Mouse (Mus musculus): ENCODE measurements around the gene Igsf9b. TPM values are rescaled to one million over a fixed set of nuclear protein-coding genes. Genes with fewer than 3 reads are reported as not detected.
A peak's percentile ranks its signal among the peaks of the same experiment; 100 is the strongest.

The Igsf9b gene
- total RNA-seq, 2 experiments from 2014 or later: 15.9 to 19.4 TPM

DNA sequence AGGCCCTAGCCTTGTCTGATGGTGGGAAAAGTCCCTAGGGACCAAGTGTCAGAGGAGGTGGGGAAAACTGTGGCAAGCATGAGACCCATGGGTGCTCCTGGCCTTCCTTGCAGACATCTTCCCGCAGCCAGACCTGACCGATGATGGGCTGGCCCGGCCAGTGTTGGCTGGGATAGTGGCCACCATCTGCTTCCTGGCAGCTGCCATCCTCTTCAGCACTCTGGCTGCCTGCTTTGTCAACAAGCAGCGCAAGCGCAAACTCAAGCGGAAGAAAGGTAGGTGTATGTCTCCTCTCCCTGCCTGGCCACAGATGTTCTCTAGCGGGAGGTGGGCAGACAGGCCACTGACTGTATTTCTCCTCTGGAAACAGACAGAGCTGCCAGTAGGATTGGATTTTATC, 32.5 kb downstream of the Igsf9b start:
- no peak for DNase-seq

DNA sequence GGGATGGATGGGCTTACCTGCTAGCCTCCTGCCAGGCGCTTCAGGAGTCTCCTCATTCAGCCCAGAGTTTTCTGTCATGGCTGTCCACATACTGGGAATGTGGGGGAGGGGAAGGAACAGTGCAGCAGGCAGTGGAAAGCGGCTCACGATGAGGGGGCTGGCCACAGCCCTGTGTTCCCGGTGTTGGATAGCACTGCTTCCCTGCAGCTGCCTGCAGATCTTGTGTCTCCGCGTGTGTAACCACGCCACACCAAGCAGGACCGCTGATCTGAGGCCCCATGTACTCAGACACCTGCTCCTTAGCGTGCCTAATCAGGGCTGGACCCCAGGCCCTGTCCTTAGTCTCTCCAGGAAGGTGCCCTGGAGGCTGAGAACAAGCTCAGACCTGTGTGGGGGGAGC, 35.9 kb downstream of the Igsf9b start:
- DNase-seq: no peak

DNA sequence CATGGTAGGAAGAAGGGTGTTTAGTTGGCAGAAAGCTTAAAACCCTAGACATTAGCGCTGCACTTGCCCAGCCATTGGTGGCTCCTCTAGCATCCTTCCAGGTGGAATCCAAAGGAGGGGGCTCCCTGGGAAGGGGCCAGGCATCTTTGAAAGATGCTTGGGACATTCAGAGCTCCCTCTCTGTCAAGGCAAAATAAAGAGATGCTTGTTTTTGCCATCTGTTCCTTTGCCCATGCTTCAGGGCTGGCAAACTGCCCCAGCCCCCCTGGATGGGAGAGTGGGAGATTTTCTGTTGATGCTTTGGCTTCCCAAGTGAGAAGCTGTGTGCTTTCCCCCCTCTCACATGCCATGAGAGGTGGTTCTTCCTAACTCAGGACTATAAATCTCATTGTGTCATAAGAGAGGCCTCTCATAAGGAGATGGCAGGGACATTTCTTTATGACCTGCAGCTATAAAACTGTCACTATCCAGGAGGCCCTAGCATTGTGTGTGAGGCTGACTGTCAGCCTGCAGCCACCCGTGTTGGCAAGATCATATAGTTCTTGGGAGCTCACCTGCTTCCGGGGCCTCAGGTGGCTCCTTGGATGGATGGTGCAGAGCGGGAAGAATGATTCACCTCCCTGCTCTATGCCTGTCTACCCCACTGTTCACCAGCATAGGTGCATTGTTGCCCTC, 38.1 kb downstream of the Igsf9b start:
- DNase-seq: no peak

DNA sequence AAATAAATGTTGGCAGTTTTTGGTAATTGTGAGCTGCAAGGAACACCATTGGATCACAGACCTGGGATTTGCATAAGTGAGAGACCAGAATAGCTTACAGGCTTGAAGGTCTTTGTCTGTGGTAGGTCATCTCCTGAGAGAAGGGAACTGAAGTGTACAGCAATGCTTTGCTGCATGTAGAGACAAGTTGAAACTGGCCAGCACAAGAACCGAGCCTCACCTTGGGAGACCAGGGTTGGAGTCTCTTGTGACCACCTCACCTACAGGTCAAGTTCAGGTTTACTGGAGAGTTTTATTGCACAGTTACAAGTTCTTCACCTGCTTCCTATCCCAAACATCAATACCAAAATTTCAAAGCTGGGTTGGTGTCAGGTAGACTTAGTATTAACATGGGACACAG, 40.2 kb downstream of the Igsf9b start:
- no peak for DNase-seq

DNA sequence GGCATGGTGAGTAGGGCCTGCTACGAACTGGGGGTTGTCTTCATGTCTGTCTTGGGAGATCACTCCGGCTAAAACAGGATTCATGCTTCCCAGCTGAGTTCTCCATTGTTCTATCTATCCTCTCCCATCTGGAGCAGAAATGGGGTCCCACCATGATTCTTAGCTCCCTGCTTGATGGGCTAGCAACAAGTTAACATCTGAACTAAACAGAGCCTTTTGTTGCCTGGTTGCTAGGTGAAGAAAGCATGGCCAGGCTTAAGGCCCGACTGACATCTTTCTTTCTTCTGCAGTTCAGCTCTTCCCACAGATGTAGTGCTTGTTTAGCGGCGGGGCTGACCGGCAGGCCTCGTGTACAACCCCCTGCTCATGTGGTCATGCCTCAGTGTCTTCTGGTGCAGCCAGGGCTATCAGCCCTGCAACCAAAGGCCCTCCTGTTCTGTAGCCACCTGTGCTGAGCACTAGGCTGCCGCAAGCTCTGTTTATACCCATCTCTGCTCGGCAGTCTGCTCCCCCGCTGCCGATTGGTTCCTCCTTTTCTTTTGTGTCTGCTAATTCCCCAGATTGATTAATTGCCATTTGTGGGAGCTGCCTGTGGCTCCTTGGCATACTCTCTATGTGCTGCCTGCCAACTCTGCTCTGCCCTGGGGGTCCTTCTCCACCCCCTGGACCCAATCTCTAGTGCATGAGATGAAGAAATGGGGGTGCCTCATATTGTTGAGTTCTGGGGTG, 47.7 kb downstream of the Igsf9b start:
- DNase-seq: no peak

DNA sequence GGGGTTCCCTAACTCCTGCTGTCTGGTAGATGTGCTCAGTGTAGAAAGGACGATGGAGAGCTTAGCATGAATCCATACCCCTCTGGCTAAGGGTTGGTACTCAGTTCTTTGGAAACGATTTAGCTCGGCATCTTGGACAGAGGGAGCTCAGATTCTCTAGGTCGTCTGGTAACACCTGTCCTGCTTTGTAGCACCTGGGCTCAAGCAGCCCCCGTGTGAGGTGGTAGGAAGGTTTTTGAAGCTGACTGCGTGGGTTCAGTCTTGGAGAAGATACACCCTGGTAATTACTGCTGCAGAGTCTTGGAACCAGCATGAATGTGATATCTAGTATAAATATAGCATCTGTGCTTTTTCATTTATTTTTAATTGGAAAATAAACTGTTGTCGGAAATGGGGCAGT, 54.1 kb downstream of the Igsf9b start:
- no peak for DNase-seq

DNA sequence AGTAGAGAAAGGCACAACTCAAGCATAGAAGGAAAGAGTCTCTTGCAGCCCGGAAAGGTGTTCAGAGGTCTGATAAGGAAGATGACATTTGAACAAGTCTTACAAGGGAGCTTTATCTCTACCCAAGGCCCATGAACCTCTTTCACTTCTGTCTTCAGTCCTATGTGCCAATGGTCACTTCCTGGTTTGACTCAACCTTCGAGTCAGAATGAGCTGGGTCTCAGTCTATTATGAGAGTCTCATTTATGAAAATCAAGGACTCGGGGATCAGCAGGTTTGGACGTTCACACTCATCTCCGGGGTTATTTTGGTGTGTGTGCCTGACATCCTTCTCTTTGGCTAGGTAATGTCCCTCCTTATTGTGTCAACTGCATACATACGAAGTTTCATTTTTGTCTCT, 58.9 kb downstream of the Igsf9b start:
- no peak for DNase-seq

DNA sequence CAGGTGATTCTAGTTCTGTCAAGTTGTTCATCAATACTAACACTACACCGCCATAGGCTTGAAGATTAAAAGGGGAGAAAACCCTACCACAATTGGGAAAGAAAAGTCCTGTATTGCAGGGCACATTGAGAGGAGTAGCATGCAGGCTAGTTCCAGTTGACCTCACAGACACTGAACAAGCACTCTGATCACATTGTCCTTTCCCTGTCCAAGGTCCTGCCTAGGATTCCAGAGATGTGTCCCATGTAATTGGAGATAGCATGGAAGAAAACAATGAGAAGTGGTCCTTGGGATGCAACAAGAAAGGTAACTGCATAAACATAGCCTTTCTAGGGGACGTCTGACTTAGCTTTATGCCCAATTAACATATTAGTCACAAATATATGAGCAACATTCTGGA, 68.2 kb downstream of the Igsf9b start:
- peak; percentile 13 for DNase-seq

DNA sequence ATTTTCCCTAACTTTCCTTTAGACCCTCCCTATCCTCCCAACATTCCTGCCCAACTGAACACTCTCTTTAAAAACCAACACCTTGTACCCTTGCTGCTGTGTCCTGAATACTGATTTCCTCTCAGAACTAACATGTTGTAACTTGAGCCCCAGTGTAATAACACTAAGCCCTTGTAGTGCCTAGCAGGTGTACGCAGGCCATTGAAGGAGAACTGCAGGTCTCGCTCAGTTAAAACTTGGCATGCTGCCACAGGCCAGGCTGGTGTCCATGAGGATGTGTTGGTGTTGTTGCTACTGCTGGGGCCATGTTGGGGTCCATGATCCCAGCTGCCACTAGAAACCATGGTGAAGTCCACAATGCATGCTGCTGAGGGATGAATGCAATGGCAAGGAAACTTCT, 70.1 kb downstream of the Igsf9b start:
- no peak for DNase-seq

DNA sequence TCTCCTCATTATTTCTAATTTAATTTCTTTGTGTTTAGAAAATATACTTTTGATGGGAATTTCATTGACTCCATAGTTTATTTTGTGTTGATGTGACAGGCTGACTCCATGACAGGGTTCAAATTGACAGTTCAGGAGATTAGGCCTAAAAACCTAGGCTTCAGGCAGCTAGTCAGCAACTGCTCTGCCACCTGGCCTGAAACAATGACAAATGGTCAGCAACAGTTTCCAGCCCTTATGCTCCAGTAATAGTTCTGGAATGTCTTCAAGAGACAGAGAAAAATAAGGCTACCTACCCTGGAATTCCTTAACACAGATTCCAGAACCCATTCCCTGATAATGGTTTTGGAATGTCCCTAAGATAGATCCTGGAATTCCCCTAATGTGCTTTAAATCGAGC, 76.7 kb downstream of the Igsf9b start:
- no peak for DNase-seq

DNA sequence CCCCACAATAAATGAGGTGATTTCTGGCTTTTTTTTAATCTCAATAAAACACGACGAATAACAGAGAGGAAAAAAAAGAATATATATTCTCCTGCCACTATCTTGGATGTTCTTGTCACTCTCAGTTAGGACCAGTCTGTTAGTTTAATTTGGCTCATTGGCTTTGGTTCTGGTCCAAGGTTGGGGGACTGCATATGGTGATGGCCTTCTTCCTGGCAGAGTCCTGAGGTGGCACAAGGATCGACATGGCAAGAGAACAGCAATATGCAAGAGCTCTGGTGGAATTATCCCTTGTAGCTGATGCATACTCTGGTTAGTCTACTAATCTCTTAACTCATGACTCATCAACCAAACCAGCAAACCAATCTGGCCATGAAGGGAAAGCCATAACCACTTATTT, 87.9 kb downstream of the Igsf9b start:
- no peak for DNase-seq

DNA sequence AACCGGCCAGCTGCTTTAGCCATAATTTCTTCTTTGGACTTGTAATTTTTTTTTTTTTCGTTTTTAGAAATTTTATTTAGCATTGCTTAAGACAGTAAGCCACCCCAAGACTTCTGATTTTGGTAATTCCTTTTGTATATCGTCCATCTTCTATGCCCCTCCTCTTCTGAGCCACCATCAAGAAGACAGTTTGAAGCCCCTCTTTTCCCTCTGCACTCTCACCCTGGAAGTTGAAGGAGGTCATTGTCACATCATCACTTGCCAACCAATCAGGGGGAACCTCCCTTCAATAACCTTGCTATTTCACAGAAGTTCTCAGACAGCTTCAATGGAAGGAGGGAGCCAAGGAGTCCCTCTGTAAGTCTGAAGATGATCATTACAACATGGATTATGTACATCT, 97.5 kb downstream of the Igsf9b start, which contains the start of gene Spata19:
Gene Spata19 (plus strand): TSS at position 301 of the 400 bp plus-strand sequence.
- DNase-seq: no peak

DNA sequence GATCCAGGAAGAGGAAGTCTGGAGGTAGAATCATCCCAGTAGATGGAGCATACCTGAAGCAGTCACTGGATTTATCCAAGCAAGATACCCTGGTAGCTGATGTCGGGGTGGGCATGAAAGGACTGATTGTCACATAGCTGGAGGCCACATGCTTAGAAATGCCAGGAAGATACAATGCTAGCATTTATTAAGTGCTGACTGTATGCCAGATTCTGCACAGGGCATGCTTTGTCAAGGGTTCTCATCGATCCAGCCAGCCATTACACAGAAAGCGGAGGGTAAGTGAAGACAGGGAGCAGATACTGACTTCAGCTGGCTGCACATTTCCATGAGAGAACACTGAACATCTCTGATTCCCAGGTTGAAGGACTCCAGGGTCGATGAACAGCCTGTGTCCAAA, 102.2 kb downstream of the Igsf9b start:
- no peak for DNase-seq

Other genes with a start within 250 kb of the Igsf9b start
- gene Jam3, start 143.8 kb upstream of the Igsf9b start, total RNA-seq (2021): 10 to 100 TPM; 17.3 to 22.5 TPM
- gene Spata19, start 97.6 kb downstream of the Igsf9b start, total RNA-seq (2021): not detected